Mouse (Mus musculus) hindbrain, embryonic 14.5 days (tissue): ENCODE results near the gene Zfp457. TPM values are rescaled to one million over a fixed set of nuclear protein-coding genes. Genes with fewer than 3 reads are reported as not detected.

Experiments
- ATAC-seq: fragments of 200-750 bp; cut with Nextera tagmentation; 2 replicates; pipeline ENCODE4 v1.8.0; 2017; ENCODE audit warnings: moderate number of reproducible peaks, mild to moderate bottlenecking, moderate TSS enrichment, moderate library complexity; ENCODE audit not compliant: low FRiP score
- DNase-seq: peaks from one replicate; pipeline ENCODE4 v3.0.0-alpha.2; 2015; ENCODE audit warnings: low spot score
- H3K27ac ChIP-seq: fragments of 300-500 bp; sonication (generic); 2 replicates; pipeline ENCODE4 v1.5.1; 2014; ENCODE audit warnings: mild to moderate bottlenecking, moderate library complexity
- H3K27me3 ChIP-seq: fragments of 300-500 bp; sonication (generic); 2 replicates; pipeline ENCODE4 v1.6.1; 2014; ENCODE audit warnings: mild to moderate bottlenecking, low read length, mixed read lengths; ENCODE audit not compliant: control insufficient read depth, insufficient read depth
- H3K36me3 ChIP-seq: fragments of 300-500 bp; sonication (generic); replicated peaks from 2 replicates; pipeline ENCODE4 v1.6.1; 2014; ENCODE audit not compliant: control insufficient read depth, insufficient read depth
- H3K4me1 ChIP-seq: fragments of 300-500 bp; sonication (generic); replicated peaks from 2 replicates; pipeline ENCODE4 v1.6.1; 2014; ENCODE audit warnings: antibody characterized with exemption, low read length, mixed read lengths; ENCODE audit not compliant: control insufficient read depth, insufficient read depth
- H3K4me2 ChIP-seq: fragments of 300-500 bp; sonication (generic); replicated peaks from 2 replicates; pipeline ENCODE4 v1.6.1; 2014; ENCODE audit warnings: mild to moderate bottlenecking, moderate library complexity
- H3K4me3 ChIP-seq: fragments of 300-500 bp; sonication (generic); replicated peaks from 2 replicates; pipeline ENCODE4 v1.5.1; 2014; ENCODE audit warnings: mild to moderate bottlenecking, low read length
- H3K9ac ChIP-seq: fragments of 300-500 bp; sonication (generic); 2 replicates; pipeline ENCODE4 v1.6.1; 2014
- H3K9me3 ChIP-seq: fragments of 300-500 bp; sonication (generic); 2 replicates; pipeline ENCODE4 v1.6.1; 2016; ENCODE audit warnings: low read length; ENCODE audit not compliant: control insufficient read depth
- WGBS: fragments of 180-500 bp; shearing (Covaris S2); extraction: QIAGEN DNeasy Blood & Tissue Kit; methylation state at CpG from one replicate; pipeline ENCODE4 v1.1.7; 2014; 5-methylcytosine and 5-hydroxymethylcytosine counted together
- polyA plus RNA-seq: library from polyadenylated mRNA; unstranded; fragments of >200 nt; fragmentation: Nextera tagmentation; extraction: Ambion mirVana; gene quantifications from 2 replicates; pipeline ENCODE4 v1.2.1, GENCODE M21; 2014

The Zfp457 gene
- polyA plus RNA-seq, 1 experiment from 2014 or later: 1.2 TPM

- H3K27ac ChIP-seq: peak overlapping the region; percentile 68; the same call in 1 of the 2 replicates
- ATAC-seq: peak; percentile 99
- 7% methylated on average over 18 of the region's 18 CpGs for WGBS
These were observed 37.5 kb downstream of the Zfp457 start for GRCm38 (mm10) chr13:67268568-67269369.

More at GRCm38 (mm10) chr13:67268568-67269369, 37.5 kb downstream of the Zfp457 start:
- Histone ChIP-seq H3K36me3 (no peaks in the 10 kb centered on the region), H3K4me2 (peak overlapping the region; percentile 82), H3K9me3 (peaks cover 18% of the 10 kb centered on the region), H3K9ac (peak overlapping the region; percentile 62), H3K27me3 (no peaks in the 10 kb centered on the region), H3K4me3 (peak overlapping the region; percentile 58), H3K4me1 (peaks cover 8% of the 10 kb centered on the region)
- peak; percentile 87 for DNase-seq

Other genes starting within 250 kb of the Zfp457 start
- 8.0 and 10.6 TPM in 2 replicates for gene Zfp712, start 245.3 kb downstream of the Zfp457 start, polyA plus RNA-seq
- gene Zfp708, start 208.5 kb downstream of the Zfp457 start, polyA plus RNA-seq: 9.7 and 11.0 TPM in 2 replicates
- gene Gm28557, start 197.9 kb downstream of the Zfp457 start, polyA plus RNA-seq: 1.8 and 2.4 TPM in 2 replicates
- 0.09 TPM in 1 of 2 replicates, not detected in the other for gene Rslcan18, start 190.2 kb downstream of the Zfp457 start, polyA plus RNA-seq
- gene Zfp759, start 184.8 kb downstream of the Zfp457 start, polyA plus RNA-seq: 5.7 and 5.8 TPM in 2 replicates
- 4.4 and 5.1 TPM in 2 replicates for gene Rsl1, start 133.3 kb downstream of the Zfp457 start, polyA plus RNA-seq
- 2.1 and 2.3 TPM in 2 replicates for gene Zfp455, start 112.0 kb downstream of the Zfp457 start, polyA plus RNA-seq
- 6.2 and 6.7 TPM in 2 replicates for gene Zfp458, start 28.0 kb downstream of the Zfp457 start, polyA plus RNA-seq
- gene Zfp595, start 26.1 kb upstream of the Zfp457 start, polyA plus RNA-seq: 1.9 and 2.3 TPM in 2 replicates
- gene Gm28044, start 54.1 kb upstream of the Zfp457 start, polyA plus RNA-seq: not detected in 2 replicates
- 0.79 and 0.93 TPM in 2 replicates for gene Zfp953, start 54.1 kb upstream of the Zfp457 start, polyA plus RNA-seq
- gene Gm28041, start 69.2 kb upstream of the Zfp457 start, polyA plus RNA-seq: not detected in 2 replicates
- gene Zfp456, start 69.3 kb upstream of the Zfp457 start, polyA plus RNA-seq: 0.80 and 1.4 TPM in 2 replicates
- gene Zfp429, start 93.3 kb upstream of the Zfp457 start, polyA plus RNA-seq: 2.9 and 3.4 TPM in 2 replicates
- gene Zfp459, start 114.9 kb upstream of the Zfp457 start, polyA plus RNA-seq: 0.36 and 0.90 TPM in 2 replicates
- 6.9 and 8.0 TPM in 2 replicates for gene Zfp874a, start 145.1 kb upstream of the Zfp457 start, polyA plus RNA-seq
- gene Zfp874b, start 177.8 kb upstream of the Zfp457 start, polyA plus RNA-seq: 2.1 and 2.3 TPM in 2 replicates
- 9.5 and 11.8 TPM in 2 replicates for gene Zfp58, start 194.1 kb upstream of the Zfp457 start, polyA plus RNA-seq
- not detected in 2 replicates for gene Gm26965, start 219.7 kb upstream of the Zfp457 start, polyA plus RNA-seq
- gene Zfp87, start 219.7 kb upstream of the Zfp457 start, polyA plus RNA-seq: 36.3 and 40.2 TPM in 2 replicates
- 14.6 and 16.9 TPM in 2 replicates for gene Zfp748, start 247.3 kb upstream of the Zfp457 start, polyA plus RNA-seq